Mouse (Mus musculus): ENCODE measurements around the gene Ms4a7. TPM values are rescaled to one million over a fixed set of nuclear protein-coding genes. Genes with fewer than 3 reads are reported as not detected.

Ms4a7 gene
- polyA plus RNA-seq (2016; fragmentation: Nextera tagmentation; extraction: Ambion mirVana) = 2.2 and 2.4 TPM in 2 replicates

DNA sequence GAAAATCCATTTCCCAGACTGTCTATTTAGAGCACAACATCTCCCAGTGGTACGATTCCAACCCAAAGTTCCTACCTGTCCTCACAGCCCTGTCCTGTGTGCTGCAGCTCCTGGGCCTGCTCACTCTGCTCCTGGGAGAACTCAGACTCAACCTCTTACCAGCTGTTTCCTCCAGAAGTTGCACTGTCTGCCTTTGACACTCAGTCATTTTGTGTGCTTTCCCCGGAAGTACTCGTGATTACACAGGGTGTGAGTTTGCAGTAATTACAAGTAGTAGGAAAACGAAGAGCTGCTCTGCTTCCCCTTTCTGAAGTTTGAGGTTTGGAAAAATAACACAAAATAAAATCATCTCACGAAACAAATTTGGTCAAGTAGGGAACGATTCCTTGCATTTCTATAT is at the start of gene Ms4a7:
Ms4a7 (minus strand) TSS at position 215 of the 400 bp plus-strand sequence.
- H3K4me3 ChIP-seq (replicated peaks) = no peak within 1 kb of the TSS
- no peak within 1 kb of the TSS for H3K27ac ChIP-seq
- H3K4me1 ChIP-seq (replicated peaks) = no peaks in the 10 kb centered on the region
- no peak within 1 kb of the TSS for H3K4me2 ChIP-seq
- no peaks in the 10 kb centered on the region for H3K27me3 ChIP-seq
- no peak for ATAC-seq (ENCODE audit: insufficient number of reproducible peaks, insufficient read depth, low FRiP score, low TSS enrichment, low read depth)
- no peaks in the 10 kb centered on the region for H3K9me3 ChIP-seq
- WGBS = 77% methylated on average over 6 of the region's 6 CpGs
- H3K36me3 ChIP-seq = no peaks in the 10 kb centered on the region
- no peak within 1 kb of the TSS for H3K9ac ChIP-seq (replicated peaks)

DNA sequence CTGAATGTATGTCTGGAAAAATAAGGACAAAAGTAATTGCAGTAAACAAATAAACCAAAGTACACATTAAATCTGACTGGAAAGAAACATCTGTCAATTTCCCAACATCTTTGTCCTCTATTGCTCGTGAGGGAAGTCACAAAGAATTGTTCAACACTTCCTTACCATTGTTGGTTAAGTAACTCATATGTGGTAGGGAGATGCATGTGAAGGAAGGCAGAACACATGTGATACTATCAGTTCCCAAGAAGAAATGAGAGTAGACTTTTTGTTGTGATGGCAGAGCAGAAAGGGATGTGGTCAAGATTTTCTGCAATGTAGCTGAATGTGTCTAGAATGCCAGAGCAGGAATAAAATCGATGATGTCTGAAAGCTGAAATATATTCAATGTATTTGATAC is 40.5 kb upstream of the Ms4a7 start:
- 81% methylated on average over 2 of the region's 2 CpGs for WGBS
- Histone ChIP-seq H3K9ac (replicated peaks) (no peak overlapping the region), H3K4me3 (replicated peaks) (no peak overlapping the region), H3K27ac (no peak overlapping the region), H3K9me3 (no peaks in the 10 kb centered on the region), H3K36me3 (no peaks in the 10 kb centered on the region), H3K27me3 (no peaks in the 10 kb centered on the region), H3K4me2 (no peak overlapping the region), H3K4me1 (replicated peaks) (no peaks in the 10 kb centered on the region)
- ATAC-seq (ENCODE audit: insufficient number of reproducible peaks, insufficient read depth, low FRiP score, low TSS enrichment, low read depth) = no peak

- Histone ChIP-seq H3K9ac (replicated peaks) (no peak within 1 kb of the TSS), H3K9me3 (no peaks in the 10 kb centered on the region), H3K4me1 (replicated peaks) (no peaks in the 10 kb centered on the region), H3K27me3 (no peaks in the 10 kb centered on the region), H3K27ac (no peak within 1 kb of the TSS), H3K4me3 (replicated peaks) (no peak within 1 kb of the TSS), H3K4me2 (no peak within 1 kb of the TSS), H3K36me3 (no peaks in the 10 kb centered on the region)
- ATAC-seq (ENCODE audit: insufficient number of reproducible peaks, insufficient read depth, low FRiP score, low TSS enrichment, low read depth) = no peak
- 84% methylated on average over 2 of the region's 2 CpGs for WGBS
Measured at GRCm38 (mm10) chr19:11375273-11375672, 39.3 kb upstream of the Ms4a7 start, which contains the start of gene Ms4a4a. TSS of gene Ms4a4a (plus strand) at chr19:11375523.

- H3K9ac ChIP-seq (replicated peaks) = no peak overlapping the region
- no peaks in the 10 kb centered on the region for H3K4me1 ChIP-seq (replicated peaks)
- H3K27ac ChIP-seq = no peak overlapping the region
- no peaks in the 10 kb centered on the region for H3K9me3 ChIP-seq
- no peak overlapping the region for H3K4me2 ChIP-seq
- H3K36me3 ChIP-seq = no peaks in the 10 kb centered on the region
- no peaks in the 10 kb centered on the region for H3K27me3 ChIP-seq
- ATAC-seq (ENCODE audit: insufficient number of reproducible peaks, insufficient read depth, low FRiP score, low TSS enrichment, low read depth) = no peak
- no peak overlapping the region for H3K4me3 ChIP-seq (replicated peaks)
Measured at GRCm38 (mm10) chr19:11371181-11371580, 35.2 kb upstream of the Ms4a7 start.

GRCm38 (mm10) chr19:11368310-11368709 is 32.4 kb upstream of the Ms4a7 start:
- Histone ChIP-seq H3K36me3 (no peaks in the 10 kb centered on the region), H3K4me2 (no peak overlapping the region), H3K27me3 (no peaks in the 10 kb centered on the region), H3K9ac (replicated peaks) (no peak overlapping the region), H3K27ac (no peak overlapping the region), H3K9me3 (no peaks in the 10 kb centered on the region), H3K4me1 (replicated peaks) (no peaks in the 10 kb centered on the region), H3K4me3 (replicated peaks) (no peak overlapping the region)
- 79% methylated on average over 3 of the region's 3 CpGs for WGBS
- no peak for ATAC-seq (ENCODE audit: insufficient number of reproducible peaks, insufficient read depth, low FRiP score, low TSS enrichment, low read depth)

- Histone ChIP-seq H3K36me3 (no peaks in the 10 kb centered on the region), H3K27me3 (no peaks in the 10 kb centered on the region), H3K9ac (replicated peaks) (no peak overlapping the region), H3K4me3 (replicated peaks) (no peak overlapping the region), H3K27ac (no peak overlapping the region), H3K4me2 (no peak overlapping the region), H3K9me3 (no peaks in the 10 kb centered on the region), H3K4me1 (replicated peaks) (no peaks in the 10 kb centered on the region)
- no peak for ATAC-seq (ENCODE audit: insufficient number of reproducible peaks, insufficient read depth, low FRiP score, low TSS enrichment, low read depth)
Measured at GRCm38 (mm10) chr19:11362002-11362401, 26.1 kb upstream of the Ms4a7 start.

GRCm38 (mm10) chr19:11360106-11360505 is 24.2 kb upstream of the Ms4a7 start:
- Histone ChIP-seq H3K4me2 (no peak overlapping the region), H3K4me1 (replicated peaks) (no peaks in the 10 kb centered on the region), H3K36me3 (no peaks in the 10 kb centered on the region), H3K27ac (no peak overlapping the region), H3K9me3 (no peaks in the 10 kb centered on the region), H3K27me3 (no peaks in the 10 kb centered on the region), H3K4me3 (replicated peaks) (no peak overlapping the region), H3K9ac (replicated peaks) (no peak overlapping the region)
- ATAC-seq (ENCODE audit: insufficient number of reproducible peaks, insufficient read depth, low FRiP score, low TSS enrichment, low read depth) = no peak
- 71% methylated on average over 3 of the region's 3 CpGs for WGBS

GRCm38 (mm10) chr19:11355730-11356129 is 19.8 kb upstream of the Ms4a7 start:
- ATAC-seq (ENCODE audit: insufficient number of reproducible peaks, insufficient read depth, low FRiP score, low TSS enrichment, low read depth) = no peak
- H3K27me3 ChIP-seq = no peaks in the 10 kb centered on the region
- H3K4me2 ChIP-seq = no peak overlapping the region
- no peaks in the 10 kb centered on the region for H3K9me3 ChIP-seq
- 82% methylated on average over 7 of the region's 7 CpGs for WGBS
- H3K4me1 ChIP-seq (replicated peaks) = no peaks in the 10 kb centered on the region
- H3K4me3 ChIP-seq (replicated peaks) = no peak overlapping the region
- H3K36me3 ChIP-seq = no peaks in the 10 kb centered on the region
- no peak overlapping the region for H3K9ac ChIP-seq (replicated peaks)
- no peak overlapping the region for H3K27ac ChIP-seq

DNA sequence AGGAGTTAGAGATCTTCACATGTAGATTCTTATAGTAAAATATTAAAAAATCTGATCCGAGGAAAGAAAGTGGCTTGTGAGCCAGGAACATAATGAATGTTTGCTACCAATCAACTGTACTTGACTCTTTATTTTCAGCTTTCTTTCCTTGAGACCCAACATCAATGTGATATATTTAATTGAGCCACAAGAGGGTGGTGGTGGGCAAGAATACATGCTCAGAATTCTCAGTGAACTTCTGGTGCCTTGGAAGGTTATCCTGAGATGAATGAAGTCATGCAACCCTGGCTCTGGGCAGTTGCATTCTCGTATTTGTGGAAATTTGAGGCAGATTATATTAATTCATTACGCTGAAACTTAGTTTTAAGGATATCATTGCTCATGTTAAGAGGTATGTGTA is 15.9 kb upstream of the Ms4a7 start:
- Histone ChIP-seq H3K36me3 (no peaks in the 10 kb centered on the region), H3K4me2 (no peak overlapping the region), H3K27me3 (no peaks in the 10 kb centered on the region), H3K27ac (no peak overlapping the region), H3K9ac (replicated peaks) (no peak overlapping the region), H3K4me3 (replicated peaks) (no peak overlapping the region), H3K4me1 (replicated peaks) (0 out of 2 replicates have a peak, but pooled peaks cover 3% of the 10 kb centered on the region), H3K9me3 (no peaks in the 10 kb centered on the region)
- 45% methylated on average over 3 of the region's 3 CpGs for WGBS
- ATAC-seq (ENCODE audit: insufficient number of reproducible peaks, insufficient read depth, low FRiP score, low TSS enrichment, low read depth) = no peak

DNA sequence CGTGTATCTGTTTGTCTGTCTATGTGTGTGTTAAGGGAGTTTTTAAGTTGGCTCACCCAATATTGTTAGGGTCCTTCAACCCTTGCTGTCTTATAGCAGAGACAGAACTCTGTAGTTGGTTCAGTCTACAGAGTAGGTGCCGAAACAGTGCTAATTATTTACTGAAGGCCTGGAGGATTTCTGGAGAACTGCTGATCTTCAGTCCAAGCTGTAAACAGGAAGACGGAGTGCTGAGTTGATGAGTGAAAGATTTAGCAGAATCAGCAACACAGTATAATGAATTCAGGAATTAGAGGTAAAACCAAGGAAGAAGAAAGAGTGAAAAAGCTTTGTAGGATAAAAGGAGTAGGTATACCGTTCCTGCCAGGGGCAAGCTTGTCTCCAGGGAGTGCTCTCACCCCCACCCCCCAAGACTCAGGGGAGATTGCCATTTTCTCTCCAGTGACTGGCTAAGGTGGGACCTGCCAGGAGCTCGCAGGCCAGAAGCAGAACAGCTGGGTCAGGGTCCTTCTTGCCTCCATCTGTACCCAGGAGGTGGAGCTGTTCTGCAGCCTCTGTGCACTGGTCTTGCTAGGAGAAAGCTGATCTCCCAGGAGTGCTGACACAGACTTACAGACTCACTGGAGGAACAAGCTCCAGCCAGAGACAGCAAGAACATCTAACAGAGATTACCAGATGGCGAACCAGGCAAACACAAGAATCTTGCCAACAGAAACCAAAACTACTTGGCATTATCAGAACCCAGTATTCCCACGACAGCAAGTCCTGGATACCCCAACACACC is 13.9 kb upstream of the Ms4a7 start:
- no peak overlapping the region for H3K9ac ChIP-seq (replicated peaks)
- H3K9me3 ChIP-seq = no peaks in the 10 kb centered on the region
- 0 out of 2 replicates have a peak, but pooled peaks cover 3% of the 10 kb centered on the region for H3K4me1 ChIP-seq (replicated peaks)
- H3K4me3 ChIP-seq (replicated peaks) = no peak overlapping the region
- WGBS = 60% methylated on average over 7 of the region's 7 CpGs
- no peaks in the 10 kb centered on the region for H3K36me3 ChIP-seq
- H3K4me2 ChIP-seq = no peak overlapping the region
- ATAC-seq (ENCODE audit: insufficient number of reproducible peaks, insufficient read depth, low FRiP score, low TSS enrichment, low read depth) = no peak
- H3K27me3 ChIP-seq = no peaks in the 10 kb centered on the region
- no peak overlapping the region for H3K27ac ChIP-seq

GRCm38 (mm10) chr19:11343992-11344391 is 8.0 kb upstream of the Ms4a7 start:
- Histone ChIP-seq H3K4me2 (no peak overlapping the region), H3K4me1 (replicated peaks) (0 out of 2 replicates have a peak, but pooled peaks cover 3% of the 10 kb centered on the region), H3K27ac (no peak overlapping the region), H3K36me3 (no peaks in the 10 kb centered on the region), H3K9ac (replicated peaks) (no peak overlapping the region), H3K27me3 (no peaks in the 10 kb centered on the region), H3K4me3 (replicated peaks) (no peak overlapping the region), H3K9me3 (no peaks in the 10 kb centered on the region)
- no peak for ATAC-seq (ENCODE audit: insufficient number of reproducible peaks, insufficient read depth, low FRiP score, low TSS enrichment, low read depth)

DNA sequence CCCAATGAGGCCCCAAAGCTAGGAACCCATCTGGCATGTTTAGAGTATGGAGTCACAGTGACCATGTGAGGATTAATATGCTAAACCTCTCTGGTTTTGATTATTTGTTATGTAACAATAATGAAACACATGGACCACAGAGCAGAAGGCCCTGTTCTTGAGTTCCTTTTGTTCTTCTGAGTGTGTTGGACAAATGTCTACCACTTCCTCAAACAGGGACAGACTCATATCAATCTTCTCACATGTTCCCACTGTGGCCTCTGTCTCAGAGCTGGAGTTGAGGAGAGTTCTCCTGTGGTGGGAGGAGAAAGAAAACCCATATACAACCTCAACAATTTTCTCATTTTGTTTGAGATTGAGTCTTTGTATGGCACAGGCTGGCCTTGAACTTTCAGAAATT is 7.2 kb upstream of the Ms4a7 start:
- no peak for ATAC-seq (ENCODE audit: insufficient number of reproducible peaks, insufficient read depth, low FRiP score, low TSS enrichment, low read depth)
- no peaks in the 10 kb centered on the region for H3K27me3 ChIP-seq
- H3K4me3 ChIP-seq (replicated peaks) = no peak overlapping the region
- H3K4me2 ChIP-seq = no peak overlapping the region
- no peaks in the 10 kb centered on the region for H3K9me3 ChIP-seq
- H3K27ac ChIP-seq = no peak overlapping the region
- no peak overlapping the region for H3K9ac ChIP-seq (replicated peaks)
- H3K36me3 ChIP-seq = no peaks in the 10 kb centered on the region
- H3K4me1 ChIP-seq (replicated peaks) = 0 out of 2 replicates have a peak, but pooled peaks cover 3% of the 10 kb centered on the region

Measured in limb, embryonic 12.5 days (tissue).